Mouse (Mus musculus) heart, embryonic 12.5 days (tissue): ENCODE data around the gene Gas2l1. TPM values are rescaled to one million over a fixed set of nuclear protein-coding genes. Genes with fewer than 3 reads are reported as not detected.

ENCODE experiments used
- ATAC-seq: fragments of 200-750 bp; cut with Nextera tagmentation; 2 replicates; pipeline ENCODE4 v1.8.0; 2017; ENCODE audit warnings: moderate TSS enrichment, moderate library complexity; ENCODE audit not compliant: insufficient number of reproducible peaks, low FRiP score
- H3K27ac ChIP-seq: fragments of 300-500 bp; sonication (generic); 2 replicates; pipeline ENCODE4 v1.5.1; 2016; ENCODE audit warnings: mild to moderate bottlenecking, moderate library complexity; ENCODE audit not compliant: poor library complexity, severe bottlenecking
- H3K27me3 ChIP-seq: fragments of 300-500 bp; sonication (generic); replicated peaks from 2 replicates; pipeline ENCODE4 v1.6.1; 2016; ENCODE audit warnings: mild to moderate bottlenecking, moderate library complexity
- H3K36me3 ChIP-seq: fragments of 300-500 bp; sonication (generic); 2 replicates; pipeline ENCODE4 v1.6.1; 2016; ENCODE audit warnings: mild to moderate bottlenecking, moderate library complexity
- H3K4me1 ChIP-seq: fragments of 300-500 bp; sonication (generic); replicated peaks from 2 replicates; pipeline ENCODE4 v1.6.1; 2016; ENCODE audit warnings: mild to moderate bottlenecking
- H3K4me2 ChIP-seq: fragments of 300-500 bp; sonication (generic); 2 replicates; pipeline ENCODE4 v1.6.1; 2016; ENCODE audit warnings: mild to moderate bottlenecking, moderate library complexity
- H3K4me3 ChIP-seq: fragments of 300-500 bp; sonication (generic); 2 replicates; pipeline ENCODE4 v1.5.1; 2016; ENCODE audit warnings: mild to moderate bottlenecking
- H3K9ac ChIP-seq: fragments of 300-500 bp; sonication (generic); 2 replicates; pipeline ENCODE4 v1.6.1; 2016; ENCODE audit warnings: mild to moderate bottlenecking, moderate library complexity
- H3K9me3 ChIP-seq: fragments of 300-500 bp; sonication (generic); replicated peaks from 2 replicates; pipeline ENCODE4 v1.6.1; 2016; ENCODE audit warnings: mild to moderate bottlenecking, moderate library complexity
- WGBS: fragments of 180-500 bp; shearing (Covaris S2); methylation state at CpG from one replicate; pipeline ENCODE4 v1.1.7; 2016; 5-methylcytosine and 5-hydroxymethylcytosine counted together
- microRNA-seq: library from miRNA; unstranded; fragments of <30 nt; microRNA quantifications from one replicate; pipeline ENCODE4, GENCODE M21; 2017
- polyA plus RNA-seq: library from polyadenylated mRNA; unstranded; fragments of >200 nt; fragmentation: Nextera tagmentation; extraction: Ambion mirVana; gene quantifications from 2 replicates; pipeline ENCODE4 v1.2.1, GENCODE M21; 2016

The Gas2l1 gene
- polyA plus RNA-seq, 1 experiment from 2014 or later: 31.6 TPM

- no peaks in the 10 kb centered on the region for H3K9me3 ChIP-seq
Observed at GRCm38 (mm10) chr11:5009354-5010074, 55.6 kb downstream of the Gas2l1 start.

GRCm38 (mm10) chr11:5008867-5009266 lies 56.3 kb downstream of the Gas2l1 start:
- H3K27me3 ChIP-seq: no peaks in the 10 kb centered on the region
- H3K27ac ChIP-seq: no peak overlapping the region
- no peak overlapping the region for H3K9ac ChIP-seq
- no peak overlapping the region for H3K4me2 ChIP-seq
- no peaks in the 10 kb centered on the region for H3K9me3 ChIP-seq
- ATAC-seq: peak; percentile 69
- 58% methylated on average over 3 of the region's 3 CpGs for WGBS
- H3K4me1 ChIP-seq: peaks cover 11% of the 10 kb centered on the region
- H3K36me3 ChIP-seq: peaks cover 20% of the 10 kb centered on the region
- H3K4me3 ChIP-seq: no peak overlapping the region

More at GRCm38 (mm10) chr11:5009354-5010074, 55.6 kb downstream of the Gas2l1 start:
- H3K4me1 ChIP-seq: peaks cover 11% of the 10 kb centered on the region
- peak; percentile 46; the same call in 1 of the 2 replicates for ATAC-seq
- H3K4me2 ChIP-seq: no peak overlapping the region
- 61% methylated on average over 3 of the region's 3 CpGs for WGBS
- H3K27me3 ChIP-seq: no peaks in the 10 kb centered on the region
- H3K36me3 ChIP-seq: peaks cover 26% of the 10 kb centered on the region
- no peak overlapping the region for H3K9ac ChIP-seq
- no peak overlapping the region for H3K4me3 ChIP-seq
- no peak overlapping the region for H3K27ac ChIP-seq

GRCm38 (mm10) chr11:5007186-5007585 lies 57.9 kb downstream of the Gas2l1 start:
- ATAC-seq: no peak
- Histone ChIP-seq H3K9me3 (no peaks in the 10 kb centered on the region), H3K4me1 (peaks cover 11% of the 10 kb centered on the region), H3K36me3 (peaks cover 20% of the 10 kb centered on the region), H3K27ac (no peak overlapping the region), H3K9ac (no peak overlapping the region), H3K4me3 (no peak overlapping the region), H3K27me3 (no peaks in the 10 kb centered on the region), H3K4me2 (no peak overlapping the region)
- 88% methylated on average over 1 of the region's 1 CpGs for WGBS

- Histone ChIP-seq H3K27me3 (no peaks in the 10 kb centered on the region), H3K4me1 (peaks cover 7% of the 10 kb centered on the region), H3K27ac (no peak overlapping the region), H3K4me3 (no peak overlapping the region), H3K4me2 (no peak overlapping the region), H3K36me3 (peaks cover 15% of the 10 kb centered on the region), H3K9me3 (no peaks in the 10 kb centered on the region), H3K9ac (no peak overlapping the region)
- WGBS: 89% methylated on average over 2 of the region's 2 CpGs
- ATAC-seq: no peak
Observed at GRCm38 (mm10) chr11:5005528-5005927, 59.6 kb downstream of the Gas2l1 start.

Small RNA genes lying within 50 kb of the gene (microRNA-seq; reads per million reads assigned to microRNA genes)
- 0.71 reads per million for gene Gm47296

Other genes starting within 250 kb of the Gas2l1 start
- 50.7 and 51.7 TPM in 2 replicates for gene Nf2, start 215.8 kb downstream of the Gas2l1 start, polyA plus RNA-seq
- 35.8 and 36.1 TPM in 2 replicates for gene Nipsnap1, start 191.4 kb downstream of the Gas2l1 start, polyA plus RNA-seq
- gene Thoc5, start 170.0 kb downstream of the Gas2l1 start, polyA plus RNA-seq: 28.8 and 29.6 TPM in 2 replicates
- gene Nefh, start 117.3 kb downstream of the Gas2l1 start, polyA plus RNA-seq: 0.58 and 0.66 TPM in 2 replicates
- 51.4 and 56.4 TPM in 2 replicates for gene Ap1b1, start 78.5 kb downstream of the Gas2l1 start, polyA plus RNA-seq
- gene Rasl10a, start 7.2 kb downstream of the Gas2l1 start, polyA plus RNA-seq: 0.70 and 1.0 TPM in 2 replicates
- 26.5 and 28.4 TPM in 2 replicates for gene Rhbdd3, start 33.6 kb upstream of the Gas2l1 start, polyA plus RNA-seq
- gene Ewsr1, start 33.9 kb upstream of the Gas2l1 start, polyA plus RNA-seq: 475 and 499 TPM in 2 replicates
- 9.0 and 10.0 TPM in 2 replicates for gene Emid1, start 86.9 kb upstream of the Gas2l1 start, polyA plus RNA-seq
- 40.1 and 42.0 TPM in 2 replicates for gene Kremen1, start 196.2 kb upstream of the Gas2l1 start, polyA plus RNA-seq